Mouse (Mus musculus) cerebellum, adult (tissue): ENCODE measurements around the gene Pop5.

Source experiments
- ATAC-seq: cut with Nextera tagmentation; 2 replicates; pipeline ENCODE4 v1.9.2; 2017; ENCODE audit warnings: mild to moderate bottlenecking, moderate library complexity, mixed read lengths; ENCODE audit not compliant: insufficient number of reproducible peaks, low FRiP score, low TSS enrichment

Pop5 gene

GRCm38 (mm10) chr5:115261141-115261540, 25.5 kb downstream of the Pop5 start:
- ATAC-seq, result no peak

- no peak for ATAC-seq
These were observed 26.2 kb downstream of the Pop5 start for GRCm38 (mm10) chr5:115261880-115262279.

GRCm38 (mm10) chr5:115262502-115263291, 27.1 kb downstream of the Pop5 start:
- no peak for ATAC-seq

- no peak for ATAC-seq
These were observed 30.7 kb downstream of the Pop5 start for GRCm38 (mm10) chr5:115266340-115266739.

DNA sequence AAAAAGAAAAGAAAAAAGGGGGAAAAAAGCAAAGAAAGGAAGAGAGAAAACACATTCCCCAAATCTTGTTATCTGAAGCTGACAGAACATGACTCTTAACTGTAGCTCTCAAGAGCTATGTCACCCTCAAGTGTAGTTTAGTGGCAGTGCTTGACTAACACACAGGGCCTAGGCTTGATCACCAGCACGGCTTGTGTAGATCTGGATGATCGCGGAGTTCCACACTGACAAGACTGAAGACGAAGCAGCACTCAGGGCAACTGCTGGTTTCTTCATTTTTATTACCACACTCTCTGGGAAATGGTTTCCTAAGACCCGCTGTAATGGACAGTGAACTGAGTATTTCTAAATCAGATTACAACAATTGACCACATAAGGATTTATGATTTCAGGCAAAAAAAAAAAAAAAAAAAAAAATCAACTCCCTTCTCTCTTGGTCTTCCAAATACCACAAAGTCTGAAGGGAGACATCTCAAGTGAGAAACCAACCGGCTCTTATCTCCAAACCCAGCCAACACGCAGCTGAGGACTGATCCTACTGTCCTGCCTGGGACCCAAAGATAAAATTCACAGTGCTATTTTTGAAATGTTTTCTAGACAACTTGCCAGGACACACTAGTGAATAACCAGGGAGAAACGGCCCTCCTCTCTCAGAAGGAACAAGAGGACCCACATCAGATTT, 31.3 kb downstream of the Pop5 start:
- no peak for ATAC-seq

- no peak for ATAC-seq
These were observed 31.9 kb downstream of the Pop5 start for GRCm38 (mm10) chr5:115267469-115268045.

- ATAC-seq, result no peak
These were observed 32.6 kb downstream of the Pop5 start for GRCm38 (mm10) chr5:115268266-115268665.

- no peak for ATAC-seq
These were observed 34.3 kb downstream of the Pop5 start for GRCm38 (mm10) chr5:115269969-115270368.

GRCm38 (mm10) chr5:115271931-115272811, 36.5 kb downstream of the Pop5 start:
- no peak for ATAC-seq

DNA sequence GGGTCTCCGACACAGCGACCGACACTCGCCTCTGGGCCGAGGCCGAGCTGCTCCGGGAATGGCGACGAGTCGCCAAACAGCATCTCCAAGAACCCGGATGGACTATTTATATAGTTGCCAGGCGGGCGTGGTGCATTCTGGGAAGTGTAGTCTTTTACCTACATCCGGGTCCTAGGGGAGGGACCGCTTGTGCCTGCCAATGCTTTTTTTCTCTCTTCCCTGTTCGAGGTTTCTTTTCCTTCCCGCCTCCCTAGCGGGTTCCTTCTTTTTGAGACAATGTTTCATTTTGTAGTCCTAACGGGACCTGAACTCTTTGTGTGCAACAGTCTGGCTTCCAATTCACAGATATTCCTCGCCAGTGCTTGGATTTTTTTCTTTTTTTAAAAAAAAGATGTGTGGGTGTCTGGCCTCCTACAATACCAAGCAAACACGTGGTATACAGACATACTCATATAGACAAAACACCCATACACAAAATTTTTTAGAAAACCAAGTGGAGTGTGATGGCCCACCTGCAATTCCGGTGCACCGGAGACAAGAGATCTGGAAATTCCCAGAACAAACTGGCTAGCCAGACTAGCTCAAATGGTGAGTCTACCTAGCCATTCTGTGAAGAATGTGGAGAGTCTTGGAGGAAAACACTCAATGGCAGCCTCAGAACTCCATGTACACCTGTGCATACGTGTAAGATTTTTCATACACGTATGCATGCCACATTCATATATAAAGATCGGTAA, 37.3 kb downstream of the Pop5 start, which contains the start of gene Rnf10:
Rnf10 (minus strand) TSS at position 87 of the 737 bp plus-strand sequence.
- peak; percentile 87 for ATAC-seq

DNA sequence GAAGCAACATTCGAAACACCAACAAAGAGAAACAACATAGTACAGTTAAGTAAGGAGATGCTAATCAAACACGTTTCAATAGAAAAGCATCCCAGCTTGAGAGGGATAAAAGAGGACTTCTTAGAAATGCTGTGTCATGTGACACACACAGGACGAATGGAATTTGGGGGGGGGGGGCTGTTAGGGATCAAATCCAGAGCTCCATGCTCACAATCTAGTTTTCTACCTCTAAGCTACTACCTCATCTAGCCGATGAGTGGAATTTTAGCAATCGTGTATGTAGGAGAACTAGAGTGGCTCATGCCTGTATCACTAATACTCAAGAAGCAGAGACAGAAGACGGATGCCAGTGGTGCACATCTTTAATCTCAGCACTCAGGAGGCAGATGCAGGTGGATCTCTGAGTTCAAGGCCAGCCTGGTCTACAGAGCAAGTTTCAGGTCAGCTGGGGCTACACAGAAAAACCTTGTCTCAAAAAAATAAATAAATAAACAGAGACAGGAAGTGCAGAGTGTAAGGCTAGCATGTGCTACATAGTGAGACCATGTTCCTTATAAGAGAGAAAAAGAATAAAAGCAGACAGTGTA, 38.0 kb downstream of the Pop5 start:
- no peak for ATAC-seq

DNA sequence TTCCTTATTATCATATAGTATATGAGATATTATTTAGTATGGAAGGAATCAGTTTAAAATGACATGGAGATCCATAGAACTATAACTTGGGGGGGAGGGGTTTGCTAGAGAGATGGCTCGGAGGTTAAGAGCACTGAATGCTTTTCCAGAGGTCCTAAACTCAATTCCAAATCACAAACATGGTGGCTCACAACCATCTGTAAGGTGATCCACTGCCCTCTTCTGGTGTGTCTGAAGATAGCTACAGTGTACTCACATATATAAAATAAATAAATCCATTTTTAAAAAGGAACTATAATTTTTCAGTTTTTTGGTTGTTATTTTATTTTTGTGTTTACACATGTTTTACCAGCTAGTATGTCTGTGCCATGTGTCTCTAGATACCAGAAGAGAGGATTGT, 38.7 kb downstream of the Pop5 start:
- no peak for ATAC-seq

DNA sequence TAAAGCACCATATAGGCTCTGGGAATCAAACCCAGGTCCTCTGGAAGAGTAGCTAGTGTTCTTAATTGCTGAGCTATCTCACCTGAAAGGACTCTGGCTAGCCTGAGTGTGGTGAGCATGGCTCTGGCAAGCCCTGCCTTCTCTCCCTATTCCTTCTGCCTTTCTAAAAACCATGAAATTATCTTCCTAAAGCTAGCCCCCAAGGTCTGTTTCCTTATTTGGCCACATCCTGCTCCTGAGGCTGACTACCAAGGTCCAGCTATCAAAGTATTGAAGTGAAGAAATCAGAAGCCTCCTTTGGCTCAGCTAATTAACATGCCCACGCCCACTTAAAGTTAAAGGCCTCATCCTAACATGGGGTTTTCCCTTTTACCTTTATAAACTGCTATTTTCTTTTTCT, 39.1 kb downstream of the Pop5 start:
- ATAC-seq, result no peak

GRCm38 (mm10) chr5:115275998-115276397, 40.4 kb downstream of the Pop5 start:
- no peak for ATAC-seq

DNA sequence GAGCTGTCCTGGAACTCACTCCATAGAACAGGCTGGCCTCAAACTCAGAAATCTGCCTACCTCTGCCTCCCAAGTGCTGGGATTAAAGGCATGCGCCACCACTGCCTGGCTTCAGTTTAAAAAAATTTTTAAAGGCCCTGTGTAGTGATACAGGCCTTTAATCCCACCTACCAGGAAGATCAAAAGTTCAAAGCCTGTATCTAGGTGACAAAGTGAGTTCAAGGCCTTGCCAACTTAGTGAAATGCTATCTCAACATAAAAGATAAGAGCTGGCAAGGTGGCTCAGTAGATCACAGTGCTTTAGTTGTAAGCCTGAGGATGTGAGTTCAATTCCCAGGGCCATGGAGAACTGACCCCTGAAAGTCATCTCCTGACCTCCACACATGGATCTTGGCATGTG, 42.4 kb downstream of the Pop5 start:
- no peak for ATAC-seq

GRCm38 (mm10) chr5:115278785-115279184, 43.1 kb downstream of the Pop5 start:
- no peak for ATAC-seq

DNA sequence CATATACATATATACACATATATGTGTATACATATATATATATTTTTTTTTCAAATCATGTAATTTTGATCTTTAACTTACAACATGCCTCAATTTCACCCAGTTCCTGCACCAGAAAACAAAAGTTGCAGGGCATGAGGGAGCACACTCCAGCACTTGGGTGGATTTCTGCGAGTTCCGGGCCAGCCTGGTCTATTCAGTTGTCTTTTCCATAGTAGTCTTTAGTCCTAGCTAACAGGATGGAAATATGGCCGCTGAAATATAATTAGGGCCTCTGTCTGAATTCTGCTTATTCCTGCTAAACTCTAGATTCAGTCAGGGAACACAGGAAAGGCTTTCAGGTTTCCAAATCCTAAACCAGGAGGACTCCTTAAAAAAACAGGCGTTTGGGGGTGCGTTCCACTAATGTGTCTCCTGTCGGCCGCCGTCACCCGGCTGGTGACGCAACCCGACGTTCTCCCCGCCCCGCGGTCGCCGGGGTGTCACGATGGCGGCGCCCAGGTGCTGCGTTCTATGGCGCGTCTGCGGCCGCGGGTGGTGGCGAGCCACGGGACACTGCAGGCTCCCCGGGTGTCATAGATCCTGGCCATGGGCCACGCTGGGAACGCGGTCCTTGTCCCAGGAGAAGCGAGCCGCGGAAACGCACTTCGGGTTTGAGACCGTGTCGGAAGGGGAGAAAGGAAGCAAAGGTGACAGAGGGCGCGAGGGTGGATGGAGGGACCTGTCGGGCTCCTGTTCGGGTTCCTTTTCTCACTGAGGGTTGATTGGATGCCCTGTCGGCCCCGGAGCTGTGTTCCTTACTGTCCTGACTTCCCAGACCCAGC, 43.8 kb downstream of the Pop5 start, which contains the start of gene Coq5:
Coq5 (plus strand) TSS at position 441 of the 824 bp plus-strand sequence.
- peak; percentile 49; the same call in 1 of the 2 replicates for ATAC-seq

GRCm38 (mm10) chr5:115280050-115280687, 44.5 kb downstream of the Pop5 start:
- no peak for ATAC-seq
